Mouse (Mus musculus): ENCODE results near the gene Ceacam20.

DNA sequence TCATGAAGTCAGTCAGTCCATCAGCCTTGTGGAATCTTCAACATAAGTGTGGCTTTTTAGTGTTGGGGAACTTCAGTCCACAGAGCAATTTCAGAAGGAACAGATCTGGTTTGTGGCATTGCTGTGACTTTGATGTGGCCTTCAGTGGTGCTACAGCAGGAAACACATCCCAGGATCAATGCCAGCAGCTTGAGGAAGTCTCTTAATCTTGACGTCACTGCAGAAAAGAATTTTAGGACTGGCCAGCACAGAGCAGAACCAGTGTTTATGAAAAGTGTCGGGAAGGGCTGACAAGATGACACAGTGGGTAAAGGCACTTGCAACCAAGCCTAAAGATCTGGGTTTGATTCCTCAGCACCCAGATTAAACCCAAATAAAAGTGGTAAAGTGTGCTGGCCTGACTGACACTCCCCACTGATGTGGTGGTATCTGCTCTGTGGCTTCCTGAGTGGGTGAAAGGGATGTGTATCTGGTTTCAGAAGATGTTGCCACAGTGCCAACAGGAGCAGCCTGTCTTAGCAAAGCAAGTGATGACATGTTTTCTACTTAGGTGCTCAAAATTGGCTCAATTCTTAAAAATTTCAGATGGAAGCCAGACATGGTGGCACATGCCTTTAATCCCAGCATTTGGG is 38.2 kb upstream of the Ceacam20 start:
- TF ChIP-seq POLR2A (IDR thresholded peaks at IDR 0.05; ENCODE audit: borderline replicate concordance, control insufficient read depth, low read depth, low read length) = no peak
- no peak for TF ChIP-seq CTCF (IDR thresholded peaks at IDR 0.05; ENCODE audit: control insufficient read depth, insufficient read depth, low read length)
